Mouse (Mus musculus): Measurements from ENCODE around the gene Cap2. TPM values are rescaled to one million over a fixed set of nuclear protein-coding genes. Genes with fewer than 3 reads are reported as not detected.

Gene Cap2
- polyA plus RNA-seq, 1 experiment from 2014 or later: 18.3 TPM

GRCm38 (mm10) chr13:46490644-46491043 lies 11.0 kb upstream of the Cap2 start:
- Histone ChIP-seq H3K4me1 (ENCODE audit: control insufficient read depth, insufficient read depth, low read length) (peaks cover 7% of the 10 kb centered on the region; the same call in 1 of the 2 replicates), H3K4me3 (replicated peaks; ENCODE audit: low read length) (no peak overlapping the region), H3K9me3 (replicated peaks; ENCODE audit: control insufficient read depth, low read length) (no peaks in the 10 kb centered on the region), H3K9ac (ENCODE audit: low read length) (no peak overlapping the region), H3K27ac (ENCODE audit: low read length) (no peak overlapping the region; the same call in 1 of the 2 replicates), H3K4me2 (ENCODE audit: low read depth, low read length) (no peak overlapping the region), H3K36me3 (ENCODE audit: control insufficient read depth, insufficient read depth, low read length) (no peaks in the 10 kb centered on the region), H3K27me3 (ENCODE audit: control insufficient read depth, insufficient read depth, low read length) (no peaks in the 10 kb centered on the region)
- 30% methylated on average over 4 of the region's 4 CpGs for WGBS
- ATAC-seq (ENCODE audit: insufficient read depth, low FRiP score): peak; percentile 47; the same call in 1 of the 2 replicates

DNA sequence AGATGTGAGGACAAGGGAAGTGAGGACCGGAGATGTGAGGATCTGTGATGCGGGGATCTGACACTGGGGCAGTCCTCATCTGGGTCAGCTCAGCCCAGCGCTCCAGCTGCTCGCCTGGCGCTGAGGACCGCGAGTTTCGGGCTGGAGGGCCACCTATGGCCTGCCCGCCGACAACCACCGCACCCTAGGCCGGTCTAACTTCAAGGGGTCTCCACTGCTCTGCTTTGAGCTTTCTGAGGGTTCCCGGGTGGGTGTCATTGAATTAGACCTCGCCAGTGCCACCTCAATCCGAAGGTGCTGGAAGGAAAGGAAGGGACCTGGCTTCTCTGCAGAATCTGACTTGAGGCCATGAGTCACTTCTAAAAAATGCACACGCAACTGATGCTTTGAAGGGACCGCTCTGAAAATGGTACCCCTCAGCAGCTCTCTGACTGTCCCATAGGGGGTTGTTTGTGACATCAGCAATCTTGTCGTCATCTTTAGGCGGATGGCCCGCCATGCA lies 793 bp downstream of the Cap2 start:
- Histone ChIP-seq H3K27me3 (ENCODE audit: control insufficient read depth, insufficient read depth, low read length) (no peaks in the 10 kb centered on the region), H3K4me1 (ENCODE audit: control insufficient read depth, insufficient read depth, low read length) (no peaks in the 10 kb centered on the region), H3K4me2 (ENCODE audit: low read depth, low read length) (peak overlapping the region; percentile 93), H3K36me3 (ENCODE audit: control insufficient read depth, insufficient read depth, low read length) (no peaks in the 10 kb centered on the region), H3K9ac (ENCODE audit: low read length) (peak overlapping the region; percentile 70), H3K27ac (ENCODE audit: low read length) (no peak overlapping the region; the same call in 1 of the 2 replicates), H3K4me3 (replicated peaks; ENCODE audit: low read length) (peak overlapping the region; percentile 54), H3K9me3 (replicated peaks; ENCODE audit: control insufficient read depth, low read length) (no peaks in the 10 kb centered on the region)
- peak; percentile 71; the same call in 1 of the 2 replicates for ATAC-seq (ENCODE audit: insufficient read depth, low FRiP score)
- whole genome bisulfite sequencing: 6% methylated on average over 20 of the region's 20 CpGs

GRCm38 (mm10) chr13:46507944-46508343 lies 6.3 kb downstream of the Cap2 start:
- H3K27me3 ChIP-seq (ENCODE audit: control insufficient read depth, insufficient read depth, low read length): no peaks in the 10 kb centered on the region
- ATAC-seq (ENCODE audit: insufficient read depth, low FRiP score): no peak
- H3K27ac ChIP-seq (ENCODE audit: low read length): no peak overlapping the region
- 74% methylated on average over 7 of the region's 7 CpGs for WGBS
- H3K9me3 ChIP-seq (replicated peaks; ENCODE audit: control insufficient read depth, low read length): peaks cover 5% of the 10 kb centered on the region
- H3K4me2 ChIP-seq (ENCODE audit: low read depth, low read length): no peak overlapping the region
- no peaks in the 10 kb centered on the region for H3K4me1 ChIP-seq (ENCODE audit: control insufficient read depth, insufficient read depth, low read length)
- no peak overlapping the region for H3K9ac ChIP-seq (ENCODE audit: low read length)
- no peaks in the 10 kb centered on the region for H3K36me3 ChIP-seq (ENCODE audit: control insufficient read depth, insufficient read depth, low read length)
- no peak overlapping the region for H3K4me3 ChIP-seq (replicated peaks; ENCODE audit: low read length)

DNA sequence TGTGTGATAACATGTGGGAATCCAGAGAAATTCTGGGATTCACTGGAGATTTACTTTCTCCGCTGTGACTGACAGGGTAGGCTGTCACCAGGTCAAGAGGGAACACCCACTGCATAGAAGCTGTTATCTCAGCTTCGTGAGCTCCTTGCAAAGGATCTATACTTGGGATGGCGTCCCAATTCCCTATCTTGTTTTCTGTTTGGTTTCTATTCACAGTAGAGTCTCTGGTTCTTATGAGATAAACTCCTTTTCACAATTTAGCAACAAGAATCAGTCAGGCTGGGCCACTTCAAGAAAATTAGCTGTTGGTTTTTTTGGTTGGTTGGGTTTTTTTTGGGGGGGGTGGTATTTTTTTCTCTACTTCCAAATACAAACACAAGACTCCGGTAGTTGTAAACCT lies 7.2 kb downstream of the Cap2 start:
- Histone ChIP-seq H3K27ac (ENCODE audit: low read length) (no peak overlapping the region), H3K9me3 (replicated peaks; ENCODE audit: control insufficient read depth, low read length) (peaks cover 5% of the 10 kb centered on the region), H3K4me1 (ENCODE audit: control insufficient read depth, insufficient read depth, low read length) (no peaks in the 10 kb centered on the region), H3K27me3 (ENCODE audit: control insufficient read depth, insufficient read depth, low read length) (no peaks in the 10 kb centered on the region), H3K4me3 (replicated peaks; ENCODE audit: low read length) (no peak overlapping the region), H3K9ac (ENCODE audit: low read length) (no peak overlapping the region), H3K4me2 (ENCODE audit: low read depth, low read length) (no peak overlapping the region), H3K36me3 (ENCODE audit: control insufficient read depth, insufficient read depth, low read length) (no peaks in the 10 kb centered on the region)
- ATAC-seq (ENCODE audit: insufficient read depth, low FRiP score): no peak
- 63% methylated on average over 4 of the region's 4 CpGs for WGBS

DNA sequence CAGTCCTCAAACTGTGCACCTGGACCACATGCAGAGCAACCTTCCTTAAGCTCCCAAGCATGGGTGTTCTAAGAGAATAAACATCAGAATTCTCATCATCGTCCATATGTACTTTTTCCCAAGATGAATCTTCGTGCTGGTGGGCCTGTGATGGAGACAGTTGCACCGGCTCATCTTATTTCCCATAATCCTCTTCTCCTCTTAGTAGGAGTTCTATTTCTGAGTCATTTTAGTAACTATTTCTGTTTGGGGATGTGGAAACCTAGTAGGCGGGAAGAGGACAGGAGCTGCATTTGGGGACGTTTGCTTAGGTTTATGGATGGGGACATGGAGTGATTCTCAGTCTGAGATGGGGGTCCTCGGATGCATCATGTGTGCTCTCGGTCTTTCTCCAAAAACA lies 8.8 kb downstream of the Cap2 start:
- Histone ChIP-seq H3K4me1 (ENCODE audit: control insufficient read depth, insufficient read depth, low read length) (no peaks in the 10 kb centered on the region), H3K27me3 (ENCODE audit: control insufficient read depth, insufficient read depth, low read length) (no peaks in the 10 kb centered on the region), H3K9ac (ENCODE audit: low read length) (no peak overlapping the region), H3K9me3 (replicated peaks; ENCODE audit: control insufficient read depth, low read length) (peaks cover 5% of the 10 kb centered on the region), H3K36me3 (ENCODE audit: control insufficient read depth, insufficient read depth, low read length) (no peaks in the 10 kb centered on the region), H3K4me2 (ENCODE audit: low read depth, low read length) (no peak overlapping the region), H3K4me3 (replicated peaks; ENCODE audit: low read length) (no peak overlapping the region), H3K27ac (ENCODE audit: low read length) (no peak overlapping the region)
- WGBS: 91% methylated on average over 7 of the region's 7 CpGs
- no peak for ATAC-seq (ENCODE audit: insufficient read depth, low FRiP score)

GRCm38 (mm10) chr13:46514484-46514883 lies 12.8 kb downstream of the Cap2 start:
- WGBS: 87% methylated on average over 10 of the region's 10 CpGs
- H3K4me1 ChIP-seq (ENCODE audit: control insufficient read depth, insufficient read depth, low read length): no peaks in the 10 kb centered on the region
- H3K4me2 ChIP-seq (ENCODE audit: low read depth, low read length): no peak overlapping the region
- H3K9me3 ChIP-seq (replicated peaks; ENCODE audit: control insufficient read depth, low read length): peaks cover 5% of the 10 kb centered on the region
- no peak overlapping the region for H3K9ac ChIP-seq (ENCODE audit: low read length)
- no peak for ATAC-seq (ENCODE audit: insufficient read depth, low FRiP score)
- no peak overlapping the region for H3K27ac ChIP-seq (ENCODE audit: low read length)
- no peak overlapping the region for H3K4me3 ChIP-seq (replicated peaks; ENCODE audit: low read length)
- H3K27me3 ChIP-seq (ENCODE audit: control insufficient read depth, insufficient read depth, low read length): no peaks in the 10 kb centered on the region
- no peaks in the 10 kb centered on the region for H3K36me3 ChIP-seq (ENCODE audit: control insufficient read depth, insufficient read depth, low read length)

DNA sequence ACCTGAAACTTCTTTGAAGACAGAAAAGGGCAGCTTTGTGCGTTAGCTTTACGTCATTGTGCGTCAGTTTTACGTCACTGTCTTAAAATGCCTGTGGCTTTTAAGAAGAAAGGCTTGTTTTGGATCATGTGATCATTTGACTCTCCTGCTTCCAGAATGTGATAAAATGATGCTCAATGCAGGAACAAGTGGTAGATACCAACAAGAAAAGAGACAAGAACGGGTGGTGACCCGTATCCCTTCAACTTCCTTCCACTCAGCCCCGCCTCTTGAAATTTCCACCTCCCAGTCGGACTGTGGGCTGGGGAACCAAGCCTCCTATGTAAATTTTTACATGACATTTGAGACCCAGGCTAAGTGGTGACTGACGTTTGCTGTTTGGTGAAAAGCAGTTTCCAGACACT lies 13.5 kb downstream of the Cap2 start:
- ATAC-seq (ENCODE audit: insufficient read depth, low FRiP score): no peak
- no peak overlapping the region for H3K27ac ChIP-seq (ENCODE audit: low read length)
- H3K4me2 ChIP-seq (ENCODE audit: low read depth, low read length): no peak overlapping the region
- H3K27me3 ChIP-seq (ENCODE audit: control insufficient read depth, insufficient read depth, low read length): no peaks in the 10 kb centered on the region
- WGBS: 73% methylated on average over 9 of the region's 9 CpGs
- no peak overlapping the region for H3K9ac ChIP-seq (ENCODE audit: low read length)
- H3K4me3 ChIP-seq (replicated peaks; ENCODE audit: low read length): no peak overlapping the region
- no peaks in the 10 kb centered on the region for H3K4me1 ChIP-seq (ENCODE audit: control insufficient read depth, insufficient read depth, low read length)
- H3K9me3 ChIP-seq (replicated peaks; ENCODE audit: control insufficient read depth, low read length): peaks cover 5% of the 10 kb centered on the region
- H3K36me3 ChIP-seq (ENCODE audit: control insufficient read depth, insufficient read depth, low read length): no peaks in the 10 kb centered on the region

DNA sequence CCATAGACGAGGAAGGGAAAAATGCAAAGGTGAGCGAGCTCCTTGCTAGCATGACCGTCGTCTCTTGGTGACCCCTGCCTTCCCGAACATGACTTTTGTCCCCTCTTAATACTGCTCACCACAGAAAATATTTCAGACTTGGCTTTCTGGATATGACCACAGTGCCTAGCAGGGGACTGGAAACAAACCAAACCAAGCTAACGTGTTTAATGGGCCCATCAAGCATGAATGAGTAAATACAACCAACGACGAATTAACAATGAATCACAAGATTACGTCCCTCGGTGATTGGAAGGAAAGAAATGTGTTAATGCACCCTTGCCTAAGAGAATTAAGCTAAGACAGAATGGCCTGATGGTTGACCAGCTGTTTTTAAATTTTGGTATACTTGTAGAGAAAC lies 13.9 kb downstream of the Cap2 start:
- H3K9me3 ChIP-seq (replicated peaks; ENCODE audit: control insufficient read depth, low read length): peaks cover 5% of the 10 kb centered on the region
- 87% methylated on average over 10 of the region's 10 CpGs for WGBS
- H3K4me1 ChIP-seq (ENCODE audit: control insufficient read depth, insufficient read depth, low read length): no peaks in the 10 kb centered on the region
- H3K27ac ChIP-seq (ENCODE audit: low read length): no peak overlapping the region
- no peak overlapping the region for H3K9ac ChIP-seq (ENCODE audit: low read length)
- no peaks in the 10 kb centered on the region for H3K36me3 ChIP-seq (ENCODE audit: control insufficient read depth, insufficient read depth, low read length)
- no peak for ATAC-seq (ENCODE audit: insufficient read depth, low FRiP score)
- H3K27me3 ChIP-seq (ENCODE audit: control insufficient read depth, insufficient read depth, low read length): no peaks in the 10 kb centered on the region
- H3K4me3 ChIP-seq (replicated peaks; ENCODE audit: low read length): no peak overlapping the region
- no peak overlapping the region for H3K4me2 ChIP-seq (ENCODE audit: low read depth, low read length)

DNA sequence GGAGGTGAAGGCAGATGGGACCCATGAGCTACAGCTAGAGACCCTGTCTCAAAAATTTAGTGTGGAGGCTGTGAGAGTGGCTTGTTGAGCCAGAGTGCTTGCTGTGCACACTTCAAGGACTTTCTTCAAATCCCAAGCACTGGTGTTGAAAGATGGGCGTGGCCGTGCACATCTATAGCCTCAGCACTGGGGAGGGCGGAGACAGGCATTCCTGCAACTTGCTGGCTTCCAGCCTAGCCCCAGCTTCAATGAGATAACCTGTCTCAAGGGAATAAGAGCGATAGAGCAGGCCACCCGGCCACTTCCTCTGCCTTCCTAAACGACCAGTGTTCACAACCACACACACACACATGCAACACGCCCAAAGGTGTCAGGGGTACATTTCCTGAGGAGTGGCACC lies 14.5 kb downstream of the Cap2 start:
- no peaks in the 10 kb centered on the region for H3K4me1 ChIP-seq (ENCODE audit: control insufficient read depth, insufficient read depth, low read length)
- no peaks in the 10 kb centered on the region for H3K36me3 ChIP-seq (ENCODE audit: control insufficient read depth, insufficient read depth, low read length)
- ATAC-seq (ENCODE audit: insufficient read depth, low FRiP score): no peak
- no peak overlapping the region for H3K4me2 ChIP-seq (ENCODE audit: low read depth, low read length)
- H3K27ac ChIP-seq (ENCODE audit: low read length): no peak overlapping the region
- 65% methylated on average over 7 of the region's 7 CpGs for WGBS
- H3K4me3 ChIP-seq (replicated peaks; ENCODE audit: low read length): no peak overlapping the region
- H3K9me3 ChIP-seq (replicated peaks; ENCODE audit: control insufficient read depth, low read length): peaks cover 5% of the 10 kb centered on the region
- no peak overlapping the region for H3K9ac ChIP-seq (ENCODE audit: low read length)
- H3K27me3 ChIP-seq (ENCODE audit: control insufficient read depth, insufficient read depth, low read length): no peaks in the 10 kb centered on the region

Data from stomach, embryonic 16.5 days (tissue).